Mouse (Mus musculus) heart, postnatal 0 days (tissue): ENCODE measurements at regions not wholly inside any gene's neighbourhood (a gene's known extent, or its start where the extent isn't known, plus 50 kb on each side); places are given as distances from the start of the nearest gene placed in this dataset.

ENCODE experiments used
- ATAC-seq: fragments of 200-750 bp; cut with Nextera tagmentation; 2 replicates; pipeline ENCODE4 v1.8.0; 2017; ENCODE audit warnings: low read depth, moderate number of reproducible peaks, moderate library complexity; ENCODE audit not compliant: insufficient read depth
- DNase-seq: peaks from one replicate; pipeline ENCODE4 v3.0.0-alpha.2; 2016; ENCODE audit warnings: low spot score
- H3K27ac ChIP-seq: fragments of 300-500 bp; sonication (generic); 2 replicates; pipeline ENCODE4 v1.5.1; 2014; ENCODE audit warnings: low read depth, mild to moderate bottlenecking
- H3K27me3 ChIP-seq: fragments of 300-500 bp; sonication (generic); 2 replicates; pipeline ENCODE4 v1.6.1; 2014; ENCODE audit warnings: low read length, mixed read lengths; ENCODE audit not compliant: control insufficient read depth, insufficient read depth
- H3K36me3 ChIP-seq: fragments of 300-500 bp; sonication (generic); replicated peaks from 2 replicates; pipeline ENCODE4 v1.6.1; 2014; ENCODE audit warnings: low read length, mixed read lengths; ENCODE audit not compliant: control insufficient read depth, insufficient read depth
- H3K4me1 ChIP-seq: fragments of 300-500 bp; sonication (generic); 2 replicates; pipeline ENCODE4 v1.6.1; 2014; ENCODE audit warnings: antibody characterized with exemption; ENCODE audit not compliant: control insufficient read depth, insufficient read depth
- H3K4me2 ChIP-seq: fragments of 300-500 bp; sonication (generic); 2 replicates; pipeline ENCODE4 v1.6.1; 2014; ENCODE audit warnings: low read depth, mild to moderate bottlenecking, low read length, moderate library complexity
- H3K4me3 ChIP-seq: fragments of 300-500 bp; sonication (generic); 2 replicates; pipeline ENCODE4 v1.5.1; 2014; ENCODE audit warnings: low read depth, low read length
- H3K9ac ChIP-seq: fragments of 300-500 bp; sonication (generic); replicated peaks from 2 replicates; pipeline ENCODE4 v1.6.1; 2014; ENCODE audit warnings: low read depth, low read length, mixed read lengths
- H3K9me3 ChIP-seq: fragments of 300-500 bp; sonication (generic); replicated peaks from 2 replicates; pipeline ENCODE4 v1.6.1; 2016; ENCODE audit warnings: low read length; ENCODE audit not compliant: control insufficient read depth
- CTCF ChIP-seq: IDR thresholded peaks from 2 replicates; pipeline ENCODE4 v1.5.1; 2016; ENCODE audit warnings: antibody characterized with exemption, control low read depth, low read depth
- EP300 ChIP-seq: IDR thresholded peaks from 2 replicates; pipeline ENCODE4 v1.6.1; 2016; ENCODE audit warnings: antibody characterized with exemption, low read depth
- WGBS: fragments of 180-500 bp; shearing (Covaris S2); extraction: QIAGEN DNeasy Blood & Tissue Kit; methylation state at CpG from one replicate; pipeline ENCODE4 v1.1.7; 2014; 5-methylcytosine and 5-hydroxymethylcytosine counted together

DNA sequence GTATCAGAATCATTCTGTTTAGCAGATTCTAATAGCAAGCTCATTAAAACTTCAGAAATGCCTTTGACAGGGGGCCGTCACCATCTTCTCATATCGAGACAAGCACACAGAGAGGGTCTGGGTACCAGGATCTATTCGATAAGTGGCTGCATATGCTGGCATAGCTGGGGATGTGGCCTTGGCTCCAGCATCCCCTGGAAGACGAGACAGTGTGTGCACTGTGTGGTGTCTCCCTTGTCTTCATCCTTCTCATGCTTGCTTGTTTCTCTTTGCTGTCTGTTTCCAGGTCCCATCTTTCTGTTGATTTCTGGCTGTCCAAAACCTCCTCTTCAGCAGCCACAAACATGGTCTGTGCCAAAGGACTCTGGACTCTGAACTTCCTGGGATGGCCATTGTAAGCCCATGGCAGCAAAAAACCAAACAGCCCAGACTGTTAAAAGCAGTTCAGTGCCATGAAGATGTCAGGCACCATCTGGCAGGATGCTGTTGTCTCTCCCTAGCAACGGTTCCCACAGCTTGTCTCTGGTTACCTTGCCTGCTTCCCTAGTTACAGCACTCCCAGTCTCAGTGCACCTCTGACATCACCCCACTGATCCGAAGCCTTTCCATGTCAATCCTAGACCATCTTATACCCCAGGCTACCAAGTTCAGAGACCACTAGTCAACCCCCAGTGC lies 56.5 kb downstream of the Kctd12 start:
- no peak overlapping the region for H3K4me2 ChIP-seq
- TF ChIP-seq CTCF (no peak), EP300 (no peak)
- H3K27ac ChIP-seq = no peak overlapping the region
- H3K27me3 ChIP-seq = no peaks in the 10 kb centered on the region
- H3K9me3 ChIP-seq = no peaks in the 10 kb centered on the region
- H3K36me3 ChIP-seq = no peaks in the 10 kb centered on the region
- H3K4me1 ChIP-seq = no peaks in the 10 kb centered on the region
- ATAC-seq (no peak), DNase-seq (no peak)
- H3K4me3 ChIP-seq = no peak overlapping the region
- WGBS = 76% methylated on average over 6 of the region's 6 CpGs
- no peak overlapping the region for H3K9ac ChIP-seq

DNA sequence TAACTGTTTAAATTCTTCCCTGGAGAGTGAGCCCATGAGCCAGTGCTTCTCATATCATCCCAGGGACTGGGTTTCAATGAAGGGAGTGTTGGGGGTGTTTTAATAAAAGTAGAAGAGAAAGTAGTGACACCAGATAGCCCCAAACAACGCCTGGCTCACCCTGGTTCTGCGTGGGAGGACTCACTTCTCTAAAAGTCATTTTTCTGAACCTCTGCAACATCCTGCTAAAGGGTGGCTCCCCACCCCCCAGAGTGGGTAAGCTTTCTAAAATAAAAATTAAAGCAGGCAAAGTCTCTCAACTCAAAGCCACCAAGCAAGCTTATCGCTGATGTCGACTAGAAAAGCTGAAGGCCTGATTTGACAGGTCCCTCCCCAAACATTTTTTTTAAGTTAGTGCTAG lies 57.8 kb downstream of the Kctd12 start:
- Histone ChIP-seq H3K9me3 (no peaks in the 10 kb centered on the region), H3K36me3 (no peaks in the 10 kb centered on the region), H3K27me3 (no peaks in the 10 kb centered on the region), H3K4me2 (no peak overlapping the region), H3K4me3 (no peak overlapping the region), H3K4me1 (no peaks in the 10 kb centered on the region), H3K27ac (no peak overlapping the region), H3K9ac (no peak overlapping the region)
- DNase-seq (no peak), ATAC-seq (no peak)
- TF ChIP-seq EP300 (no peak), CTCF (no peak)
- WGBS = 64% methylated on average over 4 of the region's 4 CpGs

- TF ChIP-seq CTCF = no peak
- no peaks in the 10 kb centered on the region for H3K27me3 ChIP-seq
- 65% methylated on average over 5 of the region's 5 CpGs for WGBS
- DNase-seq (no peak), ATAC-seq (no peak)
- no peak overlapping the region for H3K9ac ChIP-seq
- H3K9me3 ChIP-seq = no peaks in the 10 kb centered on the region
- no peak overlapping the region for H3K4me3 ChIP-seq
- H3K36me3 ChIP-seq = no peaks in the 10 kb centered on the region
- no peak overlapping the region for H3K27ac ChIP-seq
- H3K4me1 ChIP-seq = no peaks in the 10 kb centered on the region
- peak overlapping the region; percentile 13; the same call in 1 of the 2 replicates for H3K4me2 ChIP-seq
Observed at GRCm38 (mm10) chr14:102922496-102922993, 59.9 kb downstream of the Kctd12 start.

DNA sequence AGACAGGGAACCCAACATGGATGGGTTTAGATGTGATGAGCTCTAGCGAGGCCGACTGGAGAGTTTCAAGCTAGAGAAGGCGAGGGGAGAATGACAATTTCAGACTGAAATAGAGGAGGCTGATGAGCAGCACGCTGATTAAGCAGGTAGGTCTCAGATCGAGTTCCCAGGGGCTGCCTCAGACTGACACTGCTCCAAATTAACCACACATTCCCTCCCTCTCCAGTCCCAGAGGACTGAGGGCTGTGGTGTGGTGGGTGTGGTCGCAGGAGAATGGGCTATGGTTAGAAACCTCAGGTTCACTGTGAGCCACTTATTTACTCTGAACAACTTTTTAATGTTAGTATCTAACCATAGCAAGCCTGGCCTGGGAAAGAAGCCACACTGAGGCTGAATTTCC lies 62.0 kb downstream of the Kctd12 start:
- TF ChIP-seq CTCF = no peak
- H3K9ac ChIP-seq = no peak overlapping the region
- no peaks in the 10 kb centered on the region for H3K36me3 ChIP-seq
- DNase-seq (no peak), ATAC-seq (no peak)
- no peak overlapping the region for H3K4me3 ChIP-seq
- H3K4me1 ChIP-seq = no peaks in the 10 kb centered on the region
- no peaks in the 10 kb centered on the region for H3K27me3 ChIP-seq
- 72% methylated on average over 6 of the region's 6 CpGs for WGBS
- H3K9me3 ChIP-seq = no peaks in the 10 kb centered on the region
- no peak overlapping the region for H3K4me2 ChIP-seq
- H3K27ac ChIP-seq = no peak overlapping the region

- WGBS = 58% methylated on average over 7 of the region's 7 CpGs
- no peak for DNase-seq
- no peak overlapping the region for H3K4me2 ChIP-seq
Observed at GRCm38 (mm10) chr14:102919261-102919801, 63.1 kb downstream of the Kctd12 start.

GRCm38 (mm10) chr14:102917929-102918328 lies 64.5 kb downstream of the Kctd12 start:
- DNase-seq (no peak), ATAC-seq (peak; percentile 47; the same call in 1 of the 2 replicates)
- no peak overlapping the region for H3K9ac ChIP-seq
- H3K27me3 ChIP-seq = no peaks in the 10 kb centered on the region
- H3K4me2 ChIP-seq = no peak overlapping the region
- H3K9me3 ChIP-seq = no peaks in the 10 kb centered on the region
- H3K27ac ChIP-seq = no peak overlapping the region
- 10% methylated on average over 1 of the region's 1 CpGs for WGBS
- H3K4me3 ChIP-seq = no peak overlapping the region
- TF ChIP-seq CTCF (no peak), EP300 (no peak)
- no peaks in the 10 kb centered on the region for H3K4me1 ChIP-seq
- H3K36me3 ChIP-seq = no peaks in the 10 kb centered on the region

More at GRCm38 (mm10) chr14:102919261-102919801, 63.1 kb downstream of the Kctd12 start:
- ATAC-seq = 0 out of 2 replicates have a peak, but pooled peaks have one; percentile 19
- Histone ChIP-seq H3K9me3 (no peaks in the 10 kb centered on the region), H3K27ac (no peak overlapping the region), H3K4me3 (no peak overlapping the region), H3K9ac (no peak overlapping the region), H3K4me1 (no peaks in the 10 kb centered on the region), H3K36me3 (no peaks in the 10 kb centered on the region), H3K27me3 (no peaks in the 10 kb centered on the region)
- TF ChIP-seq EP300 = no peak
